Mouse (Mus musculus) small intestine, adult 2 months (tissue): ENCODE measurements around the gene Cish.

Source experiments
- CTCF ChIP-seq: fragments of 200-500 bp; IDR thresholded peaks from 2 replicates; pipeline ENCODE4 v1.5.1; 2012; ENCODE audit warnings: low read depth, mild to moderate bottlenecking, control low read depth, inconsistent platforms, low read length, moderate library complexity, mixed read lengths; ENCODE audit not compliant: insufficient replicate concordance, insufficient read length; ENCODE audit errors: extremely low read depth
- POLR2A ChIP-seq: fragments of 200-500 bp; IDR thresholded peaks from 2 replicates; pipeline ENCODE4 v1.6.1; 2012; ENCODE audit warnings: low read depth, mild to moderate bottlenecking, control low read depth, inconsistent platforms, low read length, moderate library complexity

- no peak for TF ChIP-seq CTCF
- TF ChIP-seq POLR2A: no peak
Observed at GRCm38 (mm10) chr9:107309600-107309999, 13.8 kb downstream of the Cish start.
